Mouse (Mus musculus) neural tube, embryonic 11.5 days (tissue): ENCODE data around the gene Wnt2b. TPM values are rescaled to one million over a fixed set of nuclear protein-coding genes. Genes with fewer than 3 reads are reported as not detected.

Experiments used
- ATAC-seq: fragments of 200-750 bp; cut with Nextera tagmentation; 2 replicates; pipeline ENCODE4 v1.8.0; 2017; ENCODE audit warnings: moderate number of reproducible peaks, mild to moderate bottlenecking, moderate TSS enrichment, moderate library complexity; ENCODE audit not compliant: insufficient read depth, low FRiP score, low TSS enrichment
- DNase-seq: peaks from one replicate; pipeline ENCODE4 v3.0.0-alpha.2; 2015; ENCODE audit warnings: low spot score
- H3K27ac ChIP-seq: fragments of 300-500 bp; sonication (generic); 2 replicates; pipeline ENCODE4 v1.5.1; 2014; ENCODE audit warnings: low read depth, mild to moderate bottlenecking, low read length
- H3K27me3 ChIP-seq: fragments of 300-500 bp; sonication (generic); 2 replicates; pipeline ENCODE4 v1.6.1; 2014; ENCODE audit warnings: mild to moderate bottlenecking, low read length, mixed read lengths; ENCODE audit not compliant: control insufficient read depth, insufficient read depth
- H3K36me3 ChIP-seq: fragments of 300-500 bp; sonication (generic); 2 replicates; pipeline ENCODE4 v1.6.1; 2014; ENCODE audit warnings: mild to moderate bottlenecking, low read length, moderate library complexity, mixed read lengths; ENCODE audit not compliant: control insufficient read depth, insufficient read depth
- H3K4me1 ChIP-seq: fragments of 300-500 bp; sonication (generic); 2 replicates; pipeline ENCODE4 v1.6.1; 2014; ENCODE audit warnings: low read length, mixed read lengths; ENCODE audit not compliant: control insufficient read depth, insufficient read depth
- H3K4me2 ChIP-seq: fragments of 300-500 bp; sonication (generic); 2 replicates; pipeline ENCODE4 v1.6.1; 2014; ENCODE audit warnings: low read depth, mild to moderate bottlenecking, moderate library complexity
- H3K4me3 ChIP-seq: fragments of 300-500 bp; sonication (generic); 2 replicates; pipeline ENCODE4 v1.5.1; 2014; ENCODE audit warnings: low read depth, low read length
- H3K9ac ChIP-seq: fragments of 300-500 bp; sonication (generic); 2 replicates; pipeline ENCODE4 v1.6.1; 2014; ENCODE audit warnings: mild to moderate bottlenecking, low read length
- H3K9me3 ChIP-seq: fragments of 300-500 bp; sonication (generic); 2 replicates; pipeline ENCODE4 v1.6.1; 2016; ENCODE audit warnings: low read length; ENCODE audit not compliant: control insufficient read depth
- WGBS: fragments of 180-500 bp; shearing (Covaris S2); extraction: QIAGEN DNeasy Blood & Tissue Kit; methylation state at CpG from one replicate; pipeline ENCODE4 v1.1.7; 2014; 5-methylcytosine and 5-hydroxymethylcytosine counted together
- polyA plus RNA-seq: library from polyadenylated mRNA; unstranded; fragments of >200 nt; fragmentation: Nextera tagmentation; extraction: Ambion mirVana; gene quantifications from 2 replicates; pipeline ENCODE4 v1.2.1, GENCODE M21; 2014

Gene Wnt2b
- polyA plus RNA-seq, 1 experiment from 2014 or later: 0.90 TPM

- H3K27ac ChIP-seq: no peak overlapping the region
- peak overlapping the region; percentile 61 for H3K4me2 ChIP-seq
- peaks cover 8% of the 10 kb centered on the region for H3K27me3 ChIP-seq
- no peaks in the 10 kb centered on the region; the same call in 1 of the 2 replicates for H3K9me3 ChIP-seq
- peak overlapping the region; percentile 74 for H3K9ac ChIP-seq
- DNase-seq (peak; percentile 87), ATAC-seq (peak; percentile 75)
- no peaks in the 10 kb centered on the region for H3K36me3 ChIP-seq
- peak overlapping the region; percentile 43 for H3K4me3 ChIP-seq
- H3K4me1 ChIP-seq: 0 out of 2 replicates have a peak, but pooled peaks cover 2% of the 10 kb centered on the region
- under 1% methylated on average over 47 of the region's 49 CpGs for WGBS
Measured at GRCm38 (mm10) chr3:104967548-104968300, 6.0 kb upstream of the Wnt2b start.

GRCm38 (mm10) chr3:104965991-104966554 is 4.4 kb upstream of the Wnt2b start:
- Histone ChIP-seq H3K27ac (no peak overlapping the region), H3K9me3 (no peaks in the 10 kb centered on the region; the same call in 1 of the 2 replicates), H3K36me3 (no peaks in the 10 kb centered on the region), H3K4me3 (0 out of 2 replicates have a peak overlapping the region, but pooled peaks have one; percentile 2), H3K27me3 (peaks cover 24% of the 10 kb centered on the region), H3K4me1 (0 out of 2 replicates have a peak, but pooled peaks cover 2% of the 10 kb centered on the region), H3K4me2 (no peak overlapping the region), H3K9ac (no peak overlapping the region)
- ATAC-seq (no peak), DNase-seq (no peak)
- 78% methylated on average over 7 of the region's 7 CpGs for WGBS

GRCm38 (mm10) chr3:104965070-104965855 is 3.5 kb upstream of the Wnt2b start:
- no peak for ATAC-seq
- Histone ChIP-seq H3K9ac (no peak overlapping the region), H3K4me1 (0 out of 2 replicates have a peak, but pooled peaks cover 2% of the 10 kb centered on the region), H3K4me3 (no peak overlapping the region), H3K9me3 (no peaks in the 10 kb centered on the region), H3K27me3 (peaks cover 32% of the 10 kb centered on the region), H3K27ac (no peak overlapping the region), H3K36me3 (no peaks in the 10 kb centered on the region), H3K4me2 (no peak overlapping the region)
- 57% methylated on average over 8 of the region's 8 CpGs for WGBS
- DNase-seq: no peak

- ATAC-seq (no peak), DNase-seq (no peak)
- 23% methylated on average over 13 of the region's 13 CpGs for WGBS
- Histone ChIP-seq H3K9me3 (no peaks in the 10 kb centered on the region), H3K36me3 (no peaks in the 10 kb centered on the region), H3K4me2 (no peak overlapping the region), H3K4me3 (no peak overlapping the region), H3K4me1 (0 out of 2 replicates have a peak, but pooled peaks cover 2% of the 10 kb centered on the region), H3K27me3 (peaks cover 45% of the 10 kb centered on the region), H3K27ac (no peak overlapping the region), H3K9ac (no peak overlapping the region)
Measured at GRCm38 (mm10) chr3:104963331-104964276, 1.9 kb upstream of the Wnt2b start.

- WGBS: 10% methylated on average over 5 of the region's 5 CpGs
- ATAC-seq (no peak), DNase-seq (no peak)
- Histone ChIP-seq H3K27me3 (peaks cover 45% of the 10 kb centered on the region), H3K9ac (no peak overlapping the region), H3K4me3 (no peak overlapping the region), H3K4me1 (no peaks in the 10 kb centered on the region), H3K27ac (no peak overlapping the region), H3K9me3 (no peaks in the 10 kb centered on the region), H3K4me2 (no peak overlapping the region), H3K36me3 (no peaks in the 10 kb centered on the region)
Measured at GRCm38 (mm10) chr3:104962866-104963265, 1.1 kb upstream of the Wnt2b start.

GRCm38 (mm10) chr3:104962141-104962611 is 455 bp upstream of the Wnt2b start:
- H3K27me3 ChIP-seq: peaks cover 45% of the 10 kb centered on the region
- H3K27ac ChIP-seq: no peak overlapping the region
- DNase-seq: peak; percentile 53
- no peaks in the 10 kb centered on the region for H3K4me1 ChIP-seq
- peak overlapping the region; percentile 40 for H3K4me3 ChIP-seq
- no peak for ATAC-seq
- peak overlapping the region; percentile 61 for H3K4me2 ChIP-seq
- H3K9ac ChIP-seq: no peak overlapping the region
- H3K36me3 ChIP-seq: no peaks in the 10 kb centered on the region
- no peaks in the 10 kb centered on the region for H3K9me3 ChIP-seq
- WGBS: 1% methylated on average over 31 of the region's 31 CpGs

GRCm38 (mm10) chr3:104960026-104961000 is 1.4 kb downstream of the Wnt2b start:
- WGBS: 11% methylated on average over 19 of the region's 19 CpGs
- Histone ChIP-seq H3K9ac (no peak overlapping the region; the same call in 1 of the 2 replicates), H3K4me2 (no peak overlapping the region), H3K4me1 (no peaks in the 10 kb centered on the region), H3K9me3 (no peaks in the 10 kb centered on the region), H3K27ac (no peak overlapping the region), H3K36me3 (no peaks in the 10 kb centered on the region), H3K27me3 (peaks cover 45% of the 10 kb centered on the region), H3K4me3 (no peak overlapping the region; the same call in 1 of the 2 replicates)
- no peak for ATAC-seq
- no peak for DNase-seq
